In genomic region chr2:38988929-38989328, GRCm38 (mm10) we compare ENCODE assay signal across 28 mouse cellular contexts. TPM values are rescaled to one million over a fixed set of nuclear protein-coding genes. Genes with fewer than 3 reads are reported as not detected.
A peak's percentile ranks its signal among the peaks of the same experiment; 100 is the strongest.
DNase-seq lines count a peak whose midpoint lies in the region; ATAC-seq lines count a peak whose summit lies in the region.
"Had no signal": no experiment of that assay in that cellular context is flagged by ENCODE, and none has a peak within 500 bp of the region (broad histone marks: within the 10 kb centered on the region; RNA-seq: fewer than 3 reads in every experiment).

No protein-coding gene starts in this region.

- H3K4me2 ChIP-seq in liver, embryonic 11.5 days: no peak overlapping the region
- no peak overlapping the region for H3K4me2 ChIP-seq in liver, embryonic 16.5 days (ENCODE audit: low read depth, low read length)
- H3K4me2 ChIP-seq: forebrain, embryonic 15.5 days; heart, embryonic 12.5 days; hindbrain, embryonic 13.5 days; limb, embryonic 13.5 days; lung, embryonic 14.5 days had no signal

- WGBS in liver, embryonic 11.5 days: 70% methylated on average over 2 of the region's 2 CpGs
- WGBS in liver, embryonic 16.5 days (ENCODE audit: insufficient replicate concordance): 30% methylated on average over 2 of the region's 2 CpGs

- DNase-seq in liver, embryonic 11.5 days (ENCODE audit: low spot score): no peak
- no peak for DNase-seq in right cerebral cortex, postnatal 14 days
- DNase-seq in lung, postnatal 14 days: no peak
- no peak for DNase-seq in yolk sac, embryonic 10.5 days (ENCODE audit: low spot score)
- DNase-seq: adrenal gland, adult 2 months; adrenal gland, postnatal 36 days; B cell, adult 2 months; cerebellum, adult 18-20 months; cerebellum, postnatal 10 days; heart, adult 2 months; heart, postnatal 4 days; kidney, adult 9 months; kidney, postnatal 10 days; lung, embryonic 14.5 days; midbrain, embryonic 14.5 days; retina, postnatal 1 day; right cerebral cortex, postnatal 25 days; thymus, adult 2 months had no signal

- peak; percentile 79 for ATAC-seq in erythroblast, adult 5-6 weeks (replicated peaks; ENCODE audit: low FRiP score, poor library complexity, severe bottlenecking)
- peak; percentile 86 for ATAC-seq in liver, embryonic 11.5 days (replicated peaks; ENCODE audit: low FRiP score)
- ATAC-seq in liver, embryonic 16.5 days (ENCODE audit: low read depth): peak; percentile 85
- ATAC-seq: forebrain, embryonic 15.5 days; intestine, embryonic 16.5 days had no signal

- H3K4me3 ChIP-seq in liver, embryonic 11.5 days (ENCODE audit: low read depth, low read length): no peak overlapping the region
- no peak overlapping the region for H3K4me3 ChIP-seq in liver, embryonic 16.5 days (ENCODE audit: low read depth, low read length)
- H3K4me3 ChIP-seq: forebrain, embryonic 15.5 days; heart, adult 2 months; heart, embryonic 12.5 days; hindbrain, embryonic 13.5 days; left cerebral cortex, adult 2 months; limb, embryonic 13.5 days; megakaryocyte, embryonic 14.5 days had no signal

- H3K4me1 ChIP-seq in liver, embryonic 11.5 days (replicated peaks; ENCODE audit: control insufficient read depth, insufficient read depth, low read length): no peaks in the 10 kb centered on the region; the same call in 1 of the 2 replicates
- H3K4me1 ChIP-seq in liver, embryonic 16.5 days (ENCODE audit: control insufficient read depth, low read depth, low read length): peaks cover 29% of the 10 kb centered on the region
- H3K4me1 ChIP-seq: forebrain, embryonic 15.5 days; heart, embryonic 12.5 days had no signal

- H3K27ac ChIP-seq in liver, embryonic 11.5 days (ENCODE audit: low read depth, low read length): no peak overlapping the region
- peak overlapping the region; percentile 37; the same call in 1 of the 2 replicates for H3K27ac ChIP-seq in liver, embryonic 16.5 days (ENCODE audit: low read length)
- H3K27ac ChIP-seq: forebrain, embryonic 15.5 days; heart, adult 2 months; hindbrain, embryonic 13.5 days; left cerebral cortex, adult 2 months; limb, embryonic 13.5 days had no signal

- H3K9me3 ChIP-seq in liver, embryonic 11.5 days (ENCODE audit: control insufficient read depth, low read length): peaks cover 4% of the 10 kb centered on the region
- peaks cover under 1% of the 10 kb centered on the region; the same call in 1 of the 2 replicates for H3K9me3 ChIP-seq in liver, embryonic 16.5 days (replicated peaks; ENCODE audit: control insufficient read depth, low read length)
- H3K9me3 ChIP-seq: forebrain, embryonic 15.5 days; hindbrain, embryonic 13.5 days had no signal

- H3K27me3 ChIP-seq in liver, embryonic 11.5 days (replicated peaks; ENCODE audit: control insufficient read depth, insufficient read depth, low read length): no peaks in the 10 kb centered on the region
- H3K27me3 ChIP-seq in liver, embryonic 16.5 days (ENCODE audit: control insufficient read depth, insufficient read depth, low read depth, low read length): no peaks in the 10 kb centered on the region
- H3K27me3 ChIP-seq: forebrain, embryonic 15.5 days; heart, embryonic 12.5 days; hindbrain, embryonic 13.5 days; limb, embryonic 13.5 days had no signal

- H3K36me3 ChIP-seq in liver, embryonic 11.5 days (ENCODE audit: control insufficient read depth, insufficient read depth, low read length): no peaks in the 10 kb centered on the region
- no peaks in the 10 kb centered on the region for H3K36me3 ChIP-seq in liver, embryonic 16.5 days (ENCODE audit: control insufficient read depth, insufficient read depth)
- H3K36me3 ChIP-seq: forebrain, embryonic 15.5 days; heart, embryonic 12.5 days; hindbrain, embryonic 13.5 days; limb, embryonic 13.5 days had no signal

- H3K9ac ChIP-seq in liver, embryonic 11.5 days (ENCODE audit: low read depth, low read length): no peak overlapping the region
- H3K9ac ChIP-seq in liver, embryonic 16.5 days (ENCODE audit: low read depth, low read length): no peak overlapping the region
- H3K9ac ChIP-seq: forebrain, embryonic 15.5 days; heart, embryonic 12.5 days; hindbrain, embryonic 13.5 days; limb, embryonic 13.5 days; lung, embryonic 14.5 days had no signal

RNA-seq across cellular contexts. Expression of gene Wdr38, which starts 8.3 kb away (rescaled TPM):
- 0.19 TPM in 1 of 2 replicates, not detected in the other for total RNA-seq in erythroblast, adult 5-6 weeks (2015; ENCODE audit: low replicate concordance)
- total RNA-seq in erythroblast, adult 5-6 weeks (2017; ENCODE audit: low replicate concordance): not detected in 2 replicates
- polyA plus RNA-seq in liver, embryonic 11.5 days (2014; fragmentation: Nextera tagmentation; extraction: Ambion mirVana): 1.4 TPM in 2 replicates
- 0.70 and 0.85 TPM in 2 replicates for polyA plus RNA-seq in liver, embryonic 16.5 days (2015; fragmentation: Nextera tagmentation; extraction: Ambion mirVana)

RNA-seq across cellular contexts. Expression of gene Arpc5l, which starts 16.2 kb away (rescaled TPM):
- 25.6 and 27.8 TPM in 2 replicates for total RNA-seq in erythroblast, adult 5-6 weeks (2015; ENCODE audit: low replicate concordance)
- 13.5 and 14.1 TPM in 2 replicates for total RNA-seq in erythroblast, adult 5-6 weeks (2017; ENCODE audit: low replicate concordance)
- polyA plus RNA-seq in liver, embryonic 11.5 days (2014; fragmentation: Nextera tagmentation; extraction: Ambion mirVana): 113 and 128 TPM in 2 replicates
- polyA plus RNA-seq in liver, embryonic 16.5 days (2015; fragmentation: Nextera tagmentation; extraction: Ambion mirVana): 45.8 and 48.6 TPM in 2 replicates

RNA-seq across cellular contexts. Expression of gene Rpl35, which starts 16.5 kb away (rescaled TPM):
- total RNA-seq in erythroblast, adult 5-6 weeks (2015; ENCODE audit: low replicate concordance): 144 and 170 TPM in 2 replicates
- 142 and 181 TPM in 2 replicates for total RNA-seq in erythroblast, adult 5-6 weeks (2017; ENCODE audit: low replicate concordance)
- polyA plus RNA-seq in liver, embryonic 11.5 days (2014; fragmentation: Nextera tagmentation; extraction: Ambion mirVana): 1,321 and 1,382 TPM in 2 replicates
- polyA plus RNA-seq in liver, embryonic 16.5 days (2015; fragmentation: Nextera tagmentation; extraction: Ambion mirVana): 456 and 532 TPM in 2 replicates

RNA-seq across cellular contexts. Expression of gene Olfml2a, which starts 57.2 kb away (rescaled TPM):
- 0.58 TPM in 1 of 2 replicates, not detected in the other for total RNA-seq in erythroblast, adult 5-6 weeks (2015; ENCODE audit: low replicate concordance)
- total RNA-seq in erythroblast, adult 5-6 weeks (2017; ENCODE audit: low replicate concordance): 0.09 TPM in 1 of 2 replicates, not detected in the other
- 0.38 and 0.75 TPM in 2 replicates for polyA plus RNA-seq in liver, embryonic 11.5 days (2014; fragmentation: Nextera tagmentation; extraction: Ambion mirVana)
- polyA plus RNA-seq in liver, embryonic 16.5 days (2015; fragmentation: Nextera tagmentation; extraction: Ambion mirVana): 0.15 and 0.19 TPM in 2 replicates
- total RNA-seq: monocyte, adult 5-6 weeks had no signal
